Mouse (Mus musculus) limb, embryonic 14.5 days (tissue): ENCODE measurements around the gene Tspan14. TPM values are rescaled to one million over a fixed set of nuclear protein-coding genes. Genes with fewer than 3 reads are reported as not detected.

Experiments
- ATAC-seq: fragments of 200-750 bp; cut with Nextera tagmentation; 2 replicates; pipeline ENCODE4 v1.8.0; 2017; ENCODE audit warnings: low read depth, moderate number of reproducible peaks, moderate TSS enrichment; ENCODE audit not compliant: low FRiP score
- DNase-seq: peaks from one replicate; pipeline ENCODE4 v3.0.0-alpha.2; 2015; ENCODE audit warnings: low spot score
- H3K27ac ChIP-seq: fragments of 300-500 bp; sonication (generic); replicated peaks from 2 replicates; pipeline ENCODE4 v1.5.1; 2014; ENCODE audit warnings: low read depth, mild to moderate bottlenecking, low read length, moderate library complexity, mixed read lengths
- H3K27me3 ChIP-seq: fragments of 300-500 bp; sonication (generic); 2 replicates; pipeline ENCODE4 v1.6.1; 2014; ENCODE audit warnings: low read length, mixed read lengths; ENCODE audit not compliant: control insufficient read depth, insufficient read depth
- H3K36me3 ChIP-seq: fragments of 300-500 bp; sonication (generic); 2 replicates; pipeline ENCODE4 v1.6.1; 2014; ENCODE audit warnings: mild to moderate bottlenecking, low read length, moderate library complexity, mixed read lengths; ENCODE audit not compliant: control insufficient read depth, insufficient read depth
- H3K4me1 ChIP-seq: fragments of 300-500 bp; sonication (generic); 2 replicates; pipeline ENCODE4 v1.6.1; 2014; ENCODE audit warnings: antibody characterized with exemption, low read length, mixed read lengths; ENCODE audit not compliant: control insufficient read depth, insufficient read depth
- H3K4me2 ChIP-seq: fragments of 300-500 bp; sonication (generic); replicated peaks from 2 replicates; pipeline ENCODE4 v1.6.1; 2014; ENCODE audit warnings: low read depth, mild to moderate bottlenecking, low read length, moderate library complexity; ENCODE audit not compliant: severe bottlenecking
- H3K4me3 ChIP-seq: fragments of 300-500 bp; sonication (generic); replicated peaks from 2 replicates; pipeline ENCODE4 v1.5.1; 2014; ENCODE audit warnings: low read length
- H3K9ac ChIP-seq: fragments of 300-500 bp; sonication (generic); 2 replicates; pipeline ENCODE4 v1.6.1; 2014; ENCODE audit warnings: mild to moderate bottlenecking, low read depth, low read length, moderate library complexity; ENCODE audit not compliant: severe bottlenecking
- H3K9me3 ChIP-seq: fragments of 300-500 bp; sonication (generic); 2 replicates; pipeline ENCODE4 v1.6.1; 2016; ENCODE audit warnings: low read length; ENCODE audit not compliant: control insufficient read depth
- POLR2A ChIP-seq: fragments of 200-500 bp; IDR thresholded peaks from 2 replicates; pipeline ENCODE4 v1.8.0; 2012; ENCODE audit warnings: inconsistent platforms, mild to moderate bottlenecking, moderate library complexity, borderline replicate concordance; ENCODE audit not compliant: insufficient read depth, insufficient read length; ENCODE audit errors: extremely low read depth
- WGBS: fragments of 180-500 bp; shearing (Covaris S2); extraction: QIAGEN DNeasy Blood & Tissue Kit; methylation state at CpG from one replicate; pipeline ENCODE4 v1.1.7; 2014; 5-methylcytosine and 5-hydroxymethylcytosine counted together
- polyA plus RNA-seq, 2 experiments: library from polyadenylated mRNA; depleted of rRNA in 1 of 2; stranded (reverse) in 1 of 2; unstranded in 1 of 2; fragments of >200 nt; fragmentation: Nextera tagmentation in 1 of 2; extraction: Ambion mirVana in 1 of 2; gene quantifications; 2 replicates each; pipeline versions ENCODE4 v1.2.1 to v1.2.3; 2012 to 2014

The Tspan14 gene
- polyA plus RNA-seq, 2 experiments: 75.2 to 75.5 TPM

DNA sequence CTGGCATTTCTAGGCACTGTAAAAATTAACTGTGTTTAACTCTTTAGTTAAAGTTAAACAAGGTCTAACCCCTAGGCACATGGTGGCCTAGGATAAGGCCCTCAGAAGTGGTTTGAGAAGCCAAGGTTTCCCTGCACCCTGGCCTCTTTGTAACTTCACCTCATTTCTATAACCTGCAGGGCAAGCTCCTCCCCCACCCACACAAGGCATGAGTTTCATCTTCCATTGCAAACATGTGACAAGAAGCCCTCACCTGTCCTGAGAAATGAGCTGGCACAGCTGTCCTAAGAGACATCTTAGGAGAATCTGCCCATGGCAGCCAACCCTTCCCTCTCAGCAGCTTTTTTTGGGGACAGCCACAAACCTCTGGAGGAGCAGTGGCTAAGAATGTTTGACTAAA lies 1.7 kb downstream of the Tspan14 start:
- no peak for ATAC-seq
- no peak for TF ChIP-seq POLR2A
- H3K4me3 ChIP-seq: peak overlapping the region; percentile 84
- H3K36me3 ChIP-seq: no peaks in the 10 kb centered on the region
- H3K4me2 ChIP-seq: peak overlapping the region; percentile 76
- H3K9ac ChIP-seq: no peak overlapping the region; the same call in 1 of the 2 replicates
- no peaks in the 10 kb centered on the region for H3K9me3 ChIP-seq
- H3K4me1 ChIP-seq: peaks cover 38% of the 10 kb centered on the region
- H3K27ac ChIP-seq: no peak overlapping the region
- no peaks in the 10 kb centered on the region for H3K27me3 ChIP-seq
- no peak for DNase-seq

DNA sequence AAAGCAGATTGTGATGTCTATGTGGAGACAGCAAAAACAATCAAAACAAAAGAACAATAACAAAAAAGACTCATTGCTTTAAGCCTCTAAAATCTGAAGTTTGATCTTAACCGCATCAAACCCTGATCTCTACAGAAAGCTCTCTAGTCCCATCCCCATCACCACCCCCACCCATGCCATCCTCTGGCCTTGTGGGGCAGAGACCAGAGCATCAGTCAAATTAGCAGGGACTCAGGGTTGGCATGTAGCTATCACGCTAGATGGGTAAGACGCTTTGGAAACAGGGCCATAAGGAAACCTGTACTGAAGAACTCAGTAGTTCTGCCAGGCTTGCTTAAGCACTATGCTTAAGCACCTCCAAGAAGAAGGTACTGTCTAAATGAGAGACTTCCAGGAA lies 2.4 kb downstream of the Tspan14 start:
- no peak for TF ChIP-seq POLR2A
- H3K4me2 ChIP-seq: no peak overlapping the region
- no peaks in the 10 kb centered on the region for H3K9me3 ChIP-seq
- no peak overlapping the region for H3K4me3 ChIP-seq
- H3K9ac ChIP-seq: no peak overlapping the region
- peaks cover 44% of the 10 kb centered on the region for H3K4me1 ChIP-seq
- no peak for DNase-seq
- no peak overlapping the region for H3K27ac ChIP-seq
- H3K27me3 ChIP-seq: no peaks in the 10 kb centered on the region
- 96% methylated on average over 3 of the region's 3 CpGs for WGBS
- no peaks in the 10 kb centered on the region for H3K36me3 ChIP-seq
- no peak for ATAC-seq

DNA sequence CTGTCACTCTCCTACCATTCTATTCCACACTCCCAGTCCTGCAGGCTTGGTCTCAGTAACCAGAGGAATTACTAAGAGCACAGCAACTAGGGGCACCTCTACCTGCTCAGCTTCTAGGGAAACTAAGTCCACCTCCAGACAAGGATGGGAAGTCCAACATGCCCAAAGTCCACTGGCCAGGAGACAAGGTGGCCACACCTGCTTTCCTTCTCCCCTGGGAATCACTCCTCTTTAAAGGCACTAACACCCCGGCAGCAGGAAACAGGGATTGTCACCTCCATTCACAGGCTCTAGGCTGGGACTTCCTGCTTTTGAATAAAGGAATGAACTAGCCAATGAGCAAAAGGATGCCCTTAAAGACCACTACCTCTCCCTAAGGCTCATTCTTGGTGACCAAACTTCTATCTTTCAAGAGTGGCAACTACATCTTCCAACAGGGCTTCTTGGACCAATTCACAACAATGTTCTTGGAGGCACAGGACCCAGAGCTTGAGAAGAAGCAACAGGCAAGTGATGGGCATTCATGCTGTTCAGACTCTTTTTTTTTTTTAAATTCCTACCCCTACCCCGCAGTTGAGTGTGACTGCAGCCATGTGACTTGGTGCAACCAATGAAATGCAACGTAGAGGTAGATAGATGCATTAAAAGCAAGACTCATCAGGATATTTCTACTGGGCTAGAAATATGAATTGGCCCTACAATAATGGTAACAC lies 3.0 kb downstream of the Tspan14 start:
- Histone ChIP-seq H3K36me3 (no peaks in the 10 kb centered on the region), H3K4me1 (peaks cover 50% of the 10 kb centered on the region), H3K27me3 (no peaks in the 10 kb centered on the region), H3K4me3 (no peak overlapping the region), H3K4me2 (no peak overlapping the region), H3K9me3 (no peaks in the 10 kb centered on the region), H3K9ac (no peak overlapping the region), H3K27ac (no peak overlapping the region)
- 68% methylated on average over 3 of the region's 3 CpGs for WGBS
- ATAC-seq (no peak), DNase-seq (no peak)
- no peak for TF ChIP-seq POLR2A

DNA sequence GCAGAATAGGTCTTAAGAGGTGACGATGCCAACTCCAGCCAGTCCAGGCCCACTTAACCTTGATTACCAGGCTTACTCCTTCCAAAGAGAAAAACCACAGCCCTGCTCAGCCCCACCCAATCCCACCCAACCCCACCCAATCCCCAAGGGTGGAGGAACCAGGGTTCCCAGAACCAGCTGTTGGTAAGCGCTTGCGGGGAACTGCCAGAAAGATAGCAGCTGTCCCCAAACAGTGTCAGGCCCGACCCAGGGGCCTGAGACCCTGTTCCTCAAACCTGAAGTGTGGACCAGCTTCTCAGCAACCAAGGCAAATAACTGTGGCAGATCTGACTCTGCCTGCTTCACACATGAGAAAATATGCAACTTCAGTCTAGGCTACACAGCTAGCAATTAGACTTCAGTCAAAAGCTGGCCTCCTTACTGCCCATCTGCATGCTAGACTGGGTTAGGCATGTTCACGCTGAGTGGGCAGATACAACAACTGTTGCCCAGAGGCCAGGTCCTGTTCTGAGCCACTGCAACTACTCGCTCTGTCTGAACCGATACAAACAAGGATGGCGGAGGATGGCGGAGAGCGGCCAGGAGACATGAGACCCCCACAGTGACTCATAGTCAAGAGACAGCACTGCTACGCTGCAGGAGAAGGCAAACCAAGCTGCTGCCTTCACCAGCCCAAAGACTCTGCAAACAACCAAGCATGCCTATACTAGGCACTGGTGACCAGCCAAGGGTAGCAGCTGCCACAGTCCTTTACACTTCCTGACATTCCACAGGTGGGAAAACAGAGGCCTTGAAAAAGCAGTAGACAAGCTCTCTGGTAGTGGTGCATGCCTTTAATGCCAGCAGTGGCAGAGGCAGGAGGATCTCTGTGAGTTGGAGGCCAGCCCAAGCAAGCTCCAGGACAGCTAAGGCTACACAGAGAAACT lies 4.0 kb downstream of the Tspan14 start:
- Histone ChIP-seq H3K4me1 (peaks cover 56% of the 10 kb centered on the region), H3K4me2 (no peak overlapping the region), H3K36me3 (no peaks in the 10 kb centered on the region), H3K9me3 (no peaks in the 10 kb centered on the region), H3K27me3 (no peaks in the 10 kb centered on the region), H3K9ac (no peak overlapping the region), H3K4me3 (no peak overlapping the region), H3K27ac (no peak overlapping the region)
- ATAC-seq (no peak), DNase-seq (no peak)
- 77% methylated on average over 11 of the region's 11 CpGs for WGBS
- no peak for TF ChIP-seq POLR2A

DNA sequence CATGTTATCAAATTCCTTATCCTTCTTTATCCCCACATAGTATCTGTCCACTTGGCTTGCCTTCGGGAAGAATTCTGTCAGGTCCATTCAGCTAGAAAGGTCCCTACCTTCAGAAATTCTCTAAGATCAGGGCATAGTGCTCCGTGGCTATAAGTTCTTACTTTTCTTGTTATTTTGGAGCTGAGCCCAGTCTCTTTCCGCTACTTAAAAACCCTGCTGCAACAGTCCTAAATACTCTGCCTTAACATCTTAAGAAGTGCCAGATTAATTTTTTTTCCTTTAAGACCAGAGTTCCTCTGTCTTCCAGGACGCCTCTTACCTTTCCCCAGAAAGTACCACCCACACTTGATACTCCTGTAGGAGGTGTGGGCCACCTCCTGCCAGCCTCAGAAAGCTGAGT lies 6.4 kb downstream of the Tspan14 start:
- 35% methylated on average over 4 of the region's 4 CpGs for WGBS
- peaks cover 74% of the 10 kb centered on the region for H3K4me1 ChIP-seq

More for the DNA sequence above, 6.4 kb downstream of the Tspan14 start:
- Histone ChIP-seq H3K4me2 (no peak overlapping the region), H3K9ac (no peak overlapping the region), H3K4me3 (no peak overlapping the region), H3K27me3 (no peaks in the 10 kb centered on the region), H3K36me3 (no peaks in the 10 kb centered on the region), H3K27ac (no peak overlapping the region), H3K9me3 (no peaks in the 10 kb centered on the region)
- ATAC-seq (no peak), DNase-seq (no peak)
- TF ChIP-seq POLR2A: no peak
